Mouse (Mus musculus) spleen, postnatal 0 days (tissue): ENCODE results near the gene Scarf2. TPM values are rescaled to one million over a fixed set of nuclear protein-coding genes. Genes with fewer than 3 reads are reported as not detected.

Experiments used
- polyA plus RNA-seq: library from polyadenylated mRNA; unstranded; fragments of >200 nt; fragmentation: Nextera tagmentation; extraction: Ambion mirVana; gene quantifications from 2 replicates; pipeline ENCODE4 v1.2.1, GENCODE M21; 2015

The Scarf2 gene
- 7.2 and 9.4 TPM in 2 replicates for polyA plus RNA-seq

DNA sequence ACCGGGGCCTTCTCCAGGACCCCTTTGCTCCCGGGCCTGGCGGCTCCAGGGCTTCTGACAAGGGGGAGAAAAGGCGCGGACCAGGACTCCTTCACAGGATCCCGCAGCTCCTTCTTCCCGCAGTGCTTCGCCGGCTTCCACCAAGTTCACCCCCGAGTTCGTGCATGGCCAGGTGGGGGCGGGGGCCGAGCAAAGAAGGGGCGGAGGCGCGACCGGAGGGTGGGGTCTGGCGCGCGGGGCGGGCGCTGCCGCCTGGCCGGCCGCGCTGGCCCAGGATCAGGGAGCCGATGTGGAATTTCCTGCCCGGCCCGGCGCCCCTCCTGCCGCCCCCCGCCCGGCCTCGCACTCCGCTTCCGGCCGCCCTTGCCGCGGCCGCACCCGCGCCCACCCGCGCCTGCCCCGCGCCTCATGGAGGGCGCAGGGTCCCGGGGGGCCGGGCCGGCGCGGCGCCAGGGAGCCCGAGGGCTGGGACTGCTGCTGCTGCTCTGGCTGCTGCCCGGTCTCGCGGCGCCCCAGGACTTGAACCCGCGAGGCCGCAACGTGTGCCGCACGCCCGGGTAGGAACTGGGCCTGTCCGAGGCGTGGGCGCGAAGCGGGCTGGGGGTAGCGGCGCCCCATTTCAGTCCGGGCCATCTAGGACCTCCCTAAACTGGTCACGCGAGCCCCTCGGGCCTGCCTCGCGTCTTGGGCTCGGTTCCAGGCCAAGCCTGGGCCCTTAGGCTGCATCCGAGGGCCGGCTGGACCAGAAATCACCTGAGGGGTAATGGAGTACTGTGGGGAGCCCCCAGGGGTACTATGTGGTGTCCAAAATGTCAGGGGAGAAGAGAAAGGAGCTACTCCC is at the start of gene Scarf2:
Gene Scarf2 (plus strand): TSS at position 312 of the 841 bp plus-strand sequence.

GRCm38 (mm10) chr16:17759344-17759773 is 37.7 kb upstream of the Scarf2 start, which contains the start of gene Klhl22:
Gene Klhl22 (plus strand): TSS chr16:17759618.

GRCm38 (mm10) chr16:17832821-17833220 is 35.7 kb downstream of the Scarf2 start, which contains the start of gene B830017H08Rik:
Gene B830017H08Rik (plus strand): TSS chr16:17833121.

GRCm38 (mm10) chr16:17838051-17838450 is 41.0 kb downstream of the Scarf2 start, which contains the start of gene Car15:
Gene Car15 (minus strand): TSS chr16:17838364.

Other genes starting within 250 kb of the Scarf2 start
- gene Lrrc74b, start 236.0 kb upstream of the Scarf2 start, polyA plus RNA-seq = 0.12 and 0.36 TPM in 2 replicates
- 0.31 and 0.46 TPM in 2 replicates for gene P2rx6, start 235.4 kb upstream of the Scarf2 start, polyA plus RNA-seq
- gene Slc7a4, start 214.1 kb upstream of the Scarf2 start, polyA plus RNA-seq = 6.8 and 7.6 TPM in 2 replicates
- 19.3 and 19.6 TPM in 2 replicates for gene Smpd4, start 177.9 kb upstream of the Scarf2 start, polyA plus RNA-seq
- 17.1 and 17.8 TPM in 2 replicates for gene Ccdc74a, start 150.8 kb upstream of the Scarf2 start, polyA plus RNA-seq
- 22.2 and 23.2 TPM in 2 replicates for gene Med15, start 64.4 kb upstream of the Scarf2 start, polyA plus RNA-seq
- 15.6 and 18.8 TPM in 2 replicates for gene Klhl22, start 37.7 kb upstream of the Scarf2 start, polyA plus RNA-seq
- gene B830017H08Rik, start 35.8 kb downstream of the Scarf2 start, polyA plus RNA-seq = not detected in 2 replicates
- gene Car15, start 41.1 kb downstream of the Scarf2 start, polyA plus RNA-seq = 0.76 and 1.0 TPM in 2 replicates
- 0.06 TPM in 1 of 2 replicates, not detected in the other for gene Gm20518, start 94.4 kb downstream of the Scarf2 start, polyA plus RNA-seq
- gene Tssk1, start 96.9 kb downstream of the Scarf2 start, polyA plus RNA-seq = 0.04 TPM in 1 of 2 replicates, not detected in the other
- 22.9 and 26.6 TPM in 2 replicates for gene Dgcr2, start 101.3 kb downstream of the Scarf2 start, polyA plus RNA-seq
- not detected in 2 replicates for gene Tssk2, start 101.4 kb downstream of the Scarf2 start, polyA plus RNA-seq
- gene Ess2, start 114.1 kb downstream of the Scarf2 start, polyA plus RNA-seq = 15.0 and 15.4 TPM in 2 replicates
- not detected in 2 replicates for gene Gsc2, start 117.8 kb downstream of the Scarf2 start, polyA plus RNA-seq
- gene Slc25a1, start 130.9 kb downstream of the Scarf2 start, polyA plus RNA-seq = 46.7 and 48.7 TPM in 2 replicates
- gene Vpreb2, start 183.1 kb downstream of the Scarf2 start, polyA plus RNA-seq = 2.2 and 4.0 TPM in 2 replicates